Mouse (Mus musculus) midbrain, embryonic 15.5 days (tissue): ENCODE results near the gene Clps. TPM values are rescaled to one million over a fixed set of nuclear protein-coding genes. Genes with fewer than 3 reads are reported as not detected.

ENCODE experiments used
- ATAC-seq: fragments of 200-750 bp; cut with Nextera tagmentation; replicated peaks from 2 replicates; pipeline ENCODE4 v1.8.0; 2017; ENCODE audit warnings: moderate TSS enrichment
- H3K27ac ChIP-seq: fragments of 300-500 bp; sonication (generic); 2 replicates; pipeline ENCODE4 v1.5.1; 2015; ENCODE audit warnings: mild to moderate bottlenecking, inconsistent platforms
- H3K27me3 ChIP-seq: fragments of 300-500 bp; sonication (generic); replicated peaks from 2 replicates; pipeline ENCODE4 v1.6.1; 2015; ENCODE audit warnings: inconsistent platforms
- H3K36me3 ChIP-seq: fragments of 300-500 bp; sonication (generic); replicated peaks from 2 replicates; pipeline ENCODE4 v1.6.1; 2015; ENCODE audit warnings: inconsistent platforms
- H3K4me1 ChIP-seq: fragments of 300-500 bp; sonication (generic); 2 replicates; pipeline ENCODE4 v1.6.1; 2015; ENCODE audit warnings: inconsistent platforms
- H3K4me2 ChIP-seq: fragments of 300-500 bp; sonication (generic); 2 replicates; pipeline ENCODE4 v1.6.1; 2015; ENCODE audit warnings: inconsistent platforms, mild to moderate bottlenecking, moderate library complexity
- H3K4me3 ChIP-seq: fragments of 300-500 bp; sonication (generic); 2 replicates; pipeline ENCODE4 v1.5.1; 2015; ENCODE audit warnings: mild to moderate bottlenecking, inconsistent platforms
- H3K9ac ChIP-seq: fragments of 300-500 bp; sonication (generic); 2 replicates; pipeline ENCODE4 v1.6.1; 2015; ENCODE audit warnings: mild to moderate bottlenecking, inconsistent platforms
- H3K9me3 ChIP-seq: fragments of 300-500 bp; sonication (generic); 2 replicates; pipeline ENCODE4 v1.6.1; 2016; ENCODE audit warnings: inconsistent platforms
- WGBS: fragments of 180-500 bp; shearing (Covaris S2); methylation state at CpG from one replicate; pipeline ENCODE4 v1.1.7; 2015; ENCODE audit warnings: mixed read lengths; 5-methylcytosine and 5-hydroxymethylcytosine counted together
- microRNA-seq: library from miRNA; unstranded; fragments of <30 nt; microRNA quantifications from one replicate; pipeline ENCODE4, GENCODE M21; 2016
- polyA plus RNA-seq: library from polyadenylated mRNA; unstranded; fragments of >200 nt; fragmentation: Nextera tagmentation; extraction: Ambion mirVana; gene quantifications from 2 replicates; pipeline ENCODE4 v1.2.1, GENCODE M21; 2015

Clps gene
- polyA plus RNA-seq, 1 experiment from 2014 or later, result 0.36 TPM

- ATAC-seq, result no peak
- Histone ChIP-seq H3K4me2 (no peak overlapping the region), H3K4me1 (peaks cover 26% of the 10 kb centered on the region), H3K27me3 (peaks cover 11% of the 10 kb centered on the region; the same call in 1 of the 2 replicates), H3K36me3 (no peaks in the 10 kb centered on the region), H3K4me3 (no peak overlapping the region), H3K27ac (no peak overlapping the region), H3K9ac (no peak overlapping the region), H3K9me3 (no peaks in the 10 kb centered on the region)
- 57% methylated on average over 5 of the region's 5 CpGs for WGBS
Measured at GRCm38 (mm10) chr17:28514555-28514954, 46.0 kb downstream of the Clps start.

DNA sequence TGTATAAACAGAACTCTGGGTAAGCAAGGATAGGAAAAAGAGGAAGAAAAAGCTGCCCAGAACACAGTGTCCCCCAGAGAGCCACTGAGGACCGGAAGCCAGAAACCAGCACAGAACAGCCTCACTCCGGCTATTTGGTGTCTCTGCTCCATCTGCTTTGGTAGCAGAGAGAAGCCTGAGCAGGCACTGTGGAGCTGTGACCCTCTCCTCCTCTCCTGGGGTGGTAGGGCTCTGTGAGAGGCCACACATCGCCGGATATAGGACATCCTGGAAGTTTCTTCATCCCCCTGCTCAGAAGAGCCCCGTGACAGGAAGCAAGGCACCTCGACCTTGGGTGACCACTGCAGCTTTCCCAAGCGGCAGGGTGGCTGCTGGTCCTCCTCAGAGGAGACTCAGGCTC lies 46.7 kb downstream of the Clps start:
- peaks cover 26% of the 10 kb centered on the region for H3K4me1 ChIP-seq
- H3K27me3 ChIP-seq, result peaks cover 11% of the 10 kb centered on the region; the same call in 1 of the 2 replicates
- WGBS, result 67% methylated on average over 7 of the region's 7 CpGs
- H3K27ac ChIP-seq, result no peak overlapping the region
- H3K4me3 ChIP-seq, result no peak overlapping the region
- H3K36me3 ChIP-seq, result no peaks in the 10 kb centered on the region
- no peak overlapping the region for H3K4me2 ChIP-seq
- no peak for ATAC-seq
- H3K9me3 ChIP-seq, result no peaks in the 10 kb centered on the region
- no peak overlapping the region for H3K9ac ChIP-seq

- 80% methylated on average over 1 of the region's 1 CpGs for WGBS
- peaks cover 21% of the 10 kb centered on the region for H3K4me1 ChIP-seq
- no peaks in the 10 kb centered on the region for H3K9me3 ChIP-seq
- H3K9ac ChIP-seq, result no peak overlapping the region
- no peaks in the 10 kb centered on the region for H3K36me3 ChIP-seq
- peaks cover 11% of the 10 kb centered on the region; the same call in 1 of the 2 replicates for H3K27me3 ChIP-seq
- no peak overlapping the region for H3K4me3 ChIP-seq
- no peak overlapping the region for H3K4me2 ChIP-seq
- H3K27ac ChIP-seq, result no peak overlapping the region
- no peak for ATAC-seq
Measured at GRCm38 (mm10) chr17:28513337-28513736, 47.2 kb downstream of the Clps start.

DNA sequence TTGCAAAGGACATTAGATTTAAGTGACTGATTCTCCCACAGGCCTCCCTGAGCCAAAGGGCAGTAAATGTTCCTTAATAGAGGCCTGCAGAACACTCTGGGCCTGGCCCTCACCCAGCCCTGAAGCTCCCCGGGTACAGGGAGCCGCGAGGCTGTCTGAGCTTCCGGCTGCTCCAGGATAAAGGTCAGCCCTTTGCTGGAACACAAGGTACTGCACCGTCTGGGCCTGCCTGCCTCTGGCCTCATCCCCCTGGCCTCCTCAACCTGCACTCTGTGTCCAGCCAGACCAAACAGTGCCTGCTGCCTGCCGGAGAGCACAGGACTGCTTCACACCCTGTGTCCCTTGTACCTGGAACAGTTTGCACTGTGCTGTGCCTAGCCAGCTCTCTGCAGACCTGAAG lies 47.9 kb downstream of the Clps start:
- H3K9me3 ChIP-seq, result no peaks in the 10 kb centered on the region
- H3K4me2 ChIP-seq, result no peak overlapping the region
- H3K4me1 ChIP-seq, result peaks cover 15% of the 10 kb centered on the region
- H3K36me3 ChIP-seq, result no peaks in the 10 kb centered on the region
- no peak overlapping the region for H3K27ac ChIP-seq
- no peak overlapping the region for H3K4me3 ChIP-seq
- H3K9ac ChIP-seq, result no peak overlapping the region
- ATAC-seq, result no peak
- peaks cover 11% of the 10 kb centered on the region; the same call in 1 of the 2 replicates for H3K27me3 ChIP-seq
- WGBS, result 42% methylated on average over 6 of the region's 6 CpGs

- Histone ChIP-seq H3K9me3 (no peaks in the 10 kb centered on the region), H3K4me2 (no peak overlapping the region), H3K4me3 (no peak overlapping the region), H3K4me1 (0 out of 2 replicates have a peak, but pooled peaks cover 7% of the 10 kb centered on the region), H3K9ac (no peak overlapping the region), H3K27me3 (peaks cover 11% of the 10 kb centered on the region; the same call in 1 of the 2 replicates), H3K27ac (no peak overlapping the region), H3K36me3 (no peaks in the 10 kb centered on the region)
- 28% methylated on average over 9 of the region's 9 CpGs for WGBS
- ATAC-seq, result no peak
Measured at GRCm38 (mm10) chr17:28511616-28512541, 48.7 kb downstream of the Clps start.

- Histone ChIP-seq H3K4me3 (no peak overlapping the region), H3K9me3 (no peaks in the 10 kb centered on the region)
- WGBS, result 6% methylated on average over 27 of the region's 28 CpGs
Measured at GRCm38 (mm10) chr17:28510445-28511342, 49.9 kb downstream of the Clps start.

More at GRCm38 (mm10) chr17:28510445-28511342, 49.9 kb downstream of the Clps start:
- H3K36me3 ChIP-seq, result no peaks in the 10 kb centered on the region
- H3K27me3 ChIP-seq, result peaks cover 7% of the 10 kb centered on the region; the same call in 1 of the 2 replicates
- no peak overlapping the region for H3K9ac ChIP-seq
- H3K4me1 ChIP-seq, result 0 out of 2 replicates have a peak, but pooled peaks cover 7% of the 10 kb centered on the region
- no peak for ATAC-seq
- peak overlapping the region; percentile 12 for H3K4me2 ChIP-seq
- no peak overlapping the region for H3K27ac ChIP-seq

Small RNA genes lying within 50 kb of the gene (microRNA-seq; reads per million reads assigned to microRNA genes)
- gene Gm25195, result not detected
- gene Mir6969, result not detected

Other genes starting within 250 kb of the Clps start
- gene Fance, start 247.2 kb downstream of the Clps start, polyA plus RNA-seq, result 27.8 and 28.5 TPM in 2 replicates
- gene Rpl10a, start 232.3 kb downstream of the Clps start, polyA plus RNA-seq, result 307 and 313 TPM in 2 replicates
- gene Tead3, start 209.9 kb downstream of the Clps start, polyA plus RNA-seq, result 1.4 and 2.1 TPM in 2 replicates
- 1.3 and 1.9 TPM in 2 replicates for gene Tulp1, start 195.5 kb downstream of the Clps start, polyA plus RNA-seq
- 37.3 and 39.8 TPM in 2 replicates for gene Fkbp5, start 43.2 kb downstream of the Clps start, polyA plus RNA-seq
- gene Armc12, start 30.0 kb downstream of the Clps start, polyA plus RNA-seq, result not detected in 2 replicates
- not detected in 2 replicates for gene Clpsl2, start 11.4 kb downstream of the Clps start, polyA plus RNA-seq
- gene Lhfpl5, start 14.9 kb upstream of the Clps start, polyA plus RNA-seq, result 11.3 and 11.4 TPM in 2 replicates
- 88.2 and 91.3 TPM in 2 replicates for gene Srpk1, start 61.9 kb upstream of the Clps start, polyA plus RNA-seq
- 1.4 and 1.5 TPM in 2 replicates for gene Slc26a8, start 129.5 kb upstream of the Clps start, polyA plus RNA-seq
- gene Mapk14, start 130.6 kb upstream of the Clps start, polyA plus RNA-seq, result 27.5 and 27.7 TPM in 2 replicates
- gene AC170998.1, start 165.3 kb upstream of the Clps start, polyA plus RNA-seq, result 2.4 TPM in 2 replicates
- 0.86 and 1.1 TPM in 2 replicates for gene Mapk13, start 208.5 kb upstream of the Clps start, polyA plus RNA-seq
- 6.9 and 9.5 TPM in 2 replicates for gene Brpf3, start 240.3 kb upstream of the Clps start, polyA plus RNA-seq